Mouse (Mus musculus): ENCODE measurements at regions not wholly inside any gene's neighbourhood (a gene's known extent, or its start where the extent isn't known, plus 50 kb on each side); places are given as distances from the start of the nearest gene placed in this dataset.

DNA sequence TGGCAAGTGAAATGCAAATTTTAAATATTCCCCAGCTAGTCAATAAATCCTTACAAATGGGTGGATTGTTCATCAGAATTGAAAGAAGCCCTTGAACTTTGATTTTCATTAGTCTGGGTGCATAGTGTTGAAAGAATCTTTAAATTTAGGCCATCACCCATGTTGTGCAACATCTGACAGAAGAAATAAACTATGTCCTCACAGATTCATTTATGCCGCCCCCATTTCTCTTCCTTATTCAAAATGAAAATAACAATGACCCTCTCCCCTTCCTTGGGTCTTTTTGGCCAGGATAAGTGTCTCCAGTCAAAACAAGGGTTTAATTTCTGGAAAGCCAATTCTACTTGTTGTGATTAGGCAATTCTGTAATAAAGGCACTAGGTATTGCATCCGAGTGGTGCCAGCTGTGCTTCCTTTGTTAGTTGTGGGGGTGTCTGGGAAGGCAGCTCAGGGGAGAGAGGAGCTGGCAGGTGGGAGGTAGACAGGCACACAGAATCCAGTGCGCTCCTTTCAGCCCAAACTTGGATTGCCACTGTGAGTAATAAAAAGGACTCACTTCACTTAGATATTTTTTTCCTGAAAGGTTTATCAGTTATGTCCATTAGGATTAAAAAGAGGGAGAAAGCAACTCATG is 233.7 kb downstream of the 4930474N05Rik start:
- no peak for TF ChIP-seq POLR2A (IDR thresholded peaks at IDR 0.05; ENCODE audit: insufficient read depth, low read depth, low read length)
- TF ChIP-seq CTCF (IDR thresholded peaks at IDR 0.05), result no peak
